Mouse (Mus musculus) midbrain, embryonic 16.5 days (tissue): ENCODE measurements at regions not wholly inside any gene's neighbourhood (a gene's known extent, or its start where the extent isn't known, plus 50 kb on each side); places are given as distances from the start of the nearest gene placed in this dataset.

ENCODE experiments used
- ATAC-seq: fragments of 200-750 bp; cut with Nextera tagmentation; 2 replicates; pipeline ENCODE4 v1.8.0; 2017; ENCODE audit warnings: moderate TSS enrichment
- H3K27ac ChIP-seq: fragments of 300-500 bp; sonication (generic); 2 replicates; pipeline ENCODE4 v1.5.1; 2014; ENCODE audit warnings: mild to moderate bottlenecking, low read length, mixed read lengths
- H3K27me3 ChIP-seq: fragments of 300-500 bp; sonication (generic); 2 replicates; pipeline ENCODE4 v1.6.1; 2014; ENCODE audit warnings: low read depth, low read length, mixed read lengths; ENCODE audit not compliant: control insufficient read depth, insufficient read depth
- H3K36me3 ChIP-seq: fragments of 300-500 bp; sonication (generic); 2 replicates; pipeline ENCODE4 v1.6.1; 2014; ENCODE audit warnings: mild to moderate bottlenecking, low read length, moderate library complexity, mixed read lengths; ENCODE audit not compliant: control insufficient read depth, insufficient read depth
- H3K4me1 ChIP-seq: fragments of 300-500 bp; sonication (generic); 2 replicates; pipeline ENCODE4 v1.6.1; 2014; ENCODE audit warnings: mild to moderate bottlenecking, low read length, mixed read lengths; ENCODE audit not compliant: control insufficient read depth, insufficient read depth
- H3K4me2 ChIP-seq: fragments of 300-500 bp; sonication (generic); 2 replicates; pipeline ENCODE4 v1.6.1; 2014; ENCODE audit warnings: mild to moderate bottlenecking, low read length, mixed read lengths
- H3K4me3 ChIP-seq: fragments of 300-500 bp; sonication (generic); 2 replicates; pipeline ENCODE4 v1.5.1; 2014; ENCODE audit warnings: low read depth, mild to moderate bottlenecking, low read length, moderate library complexity, mixed read lengths
- H3K9ac ChIP-seq: fragments of 300-500 bp; sonication (generic); 2 replicates; pipeline ENCODE4 v1.6.1; 2014; ENCODE audit warnings: low read depth, low read length, mixed read lengths
- H3K9me3 ChIP-seq: fragments of 300-500 bp; sonication (generic); replicated peaks from 2 replicates; pipeline ENCODE4 v1.6.1; 2014; ENCODE audit warnings: mild to moderate bottlenecking, low read length, mixed read lengths; ENCODE audit not compliant: control insufficient read depth, poor library complexity, severe bottlenecking
- WGBS: fragments of 180-500 bp; shearing (Covaris S2); extraction: QIAGEN DNeasy Blood & Tissue Kit; methylation state at CpG from one replicate; pipeline ENCODE4 v1.1.7; 2014; 5-methylcytosine and 5-hydroxymethylcytosine counted together

DNA sequence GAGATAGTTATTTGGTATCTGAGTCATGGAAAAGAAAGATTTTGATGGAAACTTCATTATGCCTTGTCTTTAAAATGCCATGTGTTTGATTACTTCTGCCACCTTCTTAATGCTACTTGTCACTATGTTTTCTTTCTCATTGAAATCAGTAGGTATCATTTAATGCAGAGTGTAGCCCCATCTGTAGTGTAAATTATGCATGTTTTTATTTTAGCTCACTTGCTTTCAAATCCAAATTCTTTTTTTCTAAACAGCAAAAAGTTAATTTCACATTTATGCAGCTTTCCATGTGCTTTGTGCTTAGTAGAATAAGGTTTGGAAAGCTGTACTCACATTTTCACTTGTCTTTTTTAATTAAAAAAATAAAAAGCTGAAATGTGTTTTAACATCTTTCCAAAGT is 748.0 kb upstream of the Epha7 start:
- H3K9ac ChIP-seq = no peak overlapping the region
- no peaks in the 10 kb centered on the region for H3K36me3 ChIP-seq
- no peak overlapping the region for H3K4me3 ChIP-seq
- H3K4me1 ChIP-seq = no peaks in the 10 kb centered on the region
- ATAC-seq = no peak
- no peak overlapping the region for H3K4me2 ChIP-seq
- H3K27ac ChIP-seq = no peak overlapping the region
- H3K9me3 ChIP-seq = no peaks in the 10 kb centered on the region
- no peaks in the 10 kb centered on the region for H3K27me3 ChIP-seq

DNA sequence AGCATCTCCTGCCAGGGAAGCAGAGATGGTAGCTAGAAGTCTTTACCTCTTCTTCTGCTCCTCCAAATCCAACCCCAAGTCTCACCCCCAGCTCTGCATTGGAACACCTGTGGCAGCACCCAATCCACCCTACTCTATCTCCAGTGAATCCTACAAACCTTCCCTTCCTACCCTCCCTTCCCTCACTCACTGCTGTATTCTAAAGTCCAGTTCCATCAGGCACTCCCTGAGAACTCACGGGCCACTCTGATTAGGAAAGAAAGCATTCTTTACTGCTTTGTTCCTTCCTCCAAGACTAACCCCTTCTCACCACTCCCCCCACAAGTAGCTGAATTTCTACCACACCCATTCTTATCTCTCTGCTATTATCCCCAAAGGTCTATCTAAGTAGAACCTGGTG is 747.1 kb upstream of the Epha7 start:
- Histone ChIP-seq H3K4me1 (no peaks in the 10 kb centered on the region), H3K9me3 (no peaks in the 10 kb centered on the region), H3K36me3 (no peaks in the 10 kb centered on the region), H3K9ac (no peak overlapping the region), H3K27ac (no peak overlapping the region), H3K4me2 (no peak overlapping the region), H3K27me3 (no peaks in the 10 kb centered on the region), H3K4me3 (no peak overlapping the region)
- ATAC-seq = no peak
- 75% methylated on average over 1 of the region's 1 CpGs for WGBS

DNA sequence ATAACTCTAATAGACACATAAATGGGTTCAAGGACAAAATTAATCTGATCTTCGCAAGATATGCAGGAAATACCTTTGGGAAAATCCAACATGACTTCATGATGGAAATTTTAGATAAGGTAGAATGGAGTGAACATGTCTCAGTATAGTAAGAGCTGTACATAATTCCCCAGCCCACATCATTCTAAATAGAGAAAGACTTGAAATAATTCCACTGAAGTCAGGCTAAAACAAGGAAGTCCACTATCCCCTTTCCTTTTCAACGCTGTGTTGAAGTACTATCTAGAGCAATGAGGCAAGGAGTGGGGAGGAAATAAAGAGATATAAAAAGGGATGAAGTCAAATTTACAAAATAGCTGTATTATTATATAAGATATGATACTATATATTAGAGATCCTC is 733.9 kb upstream of the Epha7 start:
- Histone ChIP-seq H3K27me3 (no peaks in the 10 kb centered on the region), H3K4me3 (no peak overlapping the region), H3K9ac (no peak overlapping the region), H3K9me3 (no peaks in the 10 kb centered on the region), H3K4me2 (no peak overlapping the region), H3K36me3 (no peaks in the 10 kb centered on the region), H3K27ac (no peak overlapping the region), H3K4me1 (no peaks in the 10 kb centered on the region)
- 85% methylated on average over 2 of the region's 2 CpGs for WGBS
- ATAC-seq = no peak

DNA sequence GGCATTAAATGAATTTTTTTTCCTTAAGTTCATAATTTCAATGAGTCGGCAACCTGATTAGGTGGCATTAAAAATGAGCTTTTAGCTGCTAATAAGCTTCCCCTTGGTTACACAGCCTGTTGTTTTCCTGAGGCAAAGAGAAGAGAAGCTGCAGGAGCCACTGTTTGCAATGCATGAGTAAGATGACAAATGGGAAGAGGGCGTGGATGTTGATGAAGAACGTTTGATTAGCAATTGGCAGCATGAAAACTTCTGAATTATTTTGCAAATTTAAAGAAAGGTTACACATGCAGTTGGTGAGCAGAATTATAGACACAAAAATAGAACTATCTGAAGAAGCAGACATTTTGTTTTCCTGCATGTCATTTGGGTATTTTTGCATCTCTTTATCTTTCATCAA is 720.1 kb upstream of the Epha7 start:
- Histone ChIP-seq H3K36me3 (no peaks in the 10 kb centered on the region), H3K9ac (no peak overlapping the region), H3K4me3 (no peak overlapping the region), H3K27ac (no peak overlapping the region), H3K4me1 (no peaks in the 10 kb centered on the region), H3K27me3 (no peaks in the 10 kb centered on the region), H3K4me2 (no peak overlapping the region), H3K9me3 (no peaks in the 10 kb centered on the region)
- 55% methylated on average over 3 of the region's 3 CpGs for WGBS
- ATAC-seq = no peak

DNA sequence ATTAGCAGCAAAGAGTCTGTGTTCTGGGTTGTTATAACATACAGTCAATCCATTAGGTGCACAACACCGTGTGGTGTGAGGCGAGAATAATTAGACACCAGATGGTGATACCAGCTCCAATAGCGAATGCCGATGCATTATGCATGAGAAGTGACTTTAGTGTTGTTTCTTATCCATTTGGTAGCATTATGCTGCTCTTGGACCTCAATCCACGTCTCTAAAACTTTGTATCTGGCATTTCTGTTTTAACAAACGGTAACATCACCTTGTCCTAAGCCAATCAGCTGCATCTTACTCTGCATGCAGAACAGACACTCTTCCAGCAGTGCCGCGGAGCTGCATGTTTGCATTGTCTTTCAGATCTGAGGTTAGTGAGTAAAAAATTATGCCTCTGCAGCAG is 669.8 kb upstream of the Epha7 start:
- Histone ChIP-seq H3K9ac (peak overlapping the region; percentile 53), H3K9me3 (no peaks in the 10 kb centered on the region), H3K4me1 (0 out of 2 replicates have a peak, but pooled peaks cover 2% of the 10 kb centered on the region), H3K27ac (peak overlapping the region; percentile 64; the same call in 1 of the 2 replicates), H3K36me3 (no peaks in the 10 kb centered on the region), H3K27me3 (no peaks in the 10 kb centered on the region), H3K4me2 (peak overlapping the region; percentile 52), H3K4me3 (peak overlapping the region; percentile 37)
- 38% methylated on average over 8 of the region's 8 CpGs for WGBS
- peak; percentile 90 for ATAC-seq

DNA sequence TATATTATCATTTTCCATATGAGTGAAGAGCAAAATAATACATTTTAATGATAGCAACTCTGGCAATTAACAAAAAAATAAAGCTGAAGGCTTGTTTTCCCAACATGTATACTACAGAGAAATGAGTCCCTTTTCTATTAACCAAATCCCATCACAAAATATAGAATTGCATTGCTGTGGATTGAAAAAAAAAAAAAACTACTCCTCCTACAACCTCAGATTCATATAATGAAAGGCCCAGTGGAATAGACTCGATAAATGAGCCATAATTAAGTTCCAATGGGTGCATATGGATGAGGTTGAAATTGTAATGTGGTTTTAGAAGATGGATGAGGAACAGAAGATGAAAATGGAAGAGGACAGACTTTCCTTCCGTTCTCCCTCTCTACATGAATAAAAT is 657.8 kb upstream of the Epha7 start:
- no peak overlapping the region for H3K4me3 ChIP-seq
- no peak overlapping the region for H3K27ac ChIP-seq
- no peaks in the 10 kb centered on the region for H3K36me3 ChIP-seq
- H3K27me3 ChIP-seq = no peaks in the 10 kb centered on the region
- no peak for ATAC-seq
- no peak overlapping the region for H3K4me2 ChIP-seq
- no peak overlapping the region for H3K9ac ChIP-seq
- H3K4me1 ChIP-seq = no peaks in the 10 kb centered on the region
- WGBS = 83% methylated on average over 2 of the region's 2 CpGs
- H3K9me3 ChIP-seq = no peaks in the 10 kb centered on the region

DNA sequence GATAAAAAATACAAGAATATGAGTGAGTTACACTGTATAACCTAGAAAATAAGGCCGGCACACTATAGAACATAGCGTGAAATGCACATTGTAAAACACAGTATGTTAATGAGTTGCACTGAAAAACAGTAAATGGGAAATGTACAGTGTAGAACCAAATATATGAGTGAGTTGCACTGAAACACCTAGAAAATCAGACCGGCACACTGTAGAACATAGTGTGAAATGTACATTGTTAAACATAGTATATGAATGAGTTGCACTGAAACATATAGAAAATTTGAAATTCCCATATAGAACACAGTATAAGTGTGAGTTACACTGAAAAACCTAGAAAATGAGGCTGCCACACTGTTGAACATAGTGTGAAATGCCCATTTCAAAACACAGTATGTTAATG is 636.2 kb upstream of the Epha7 start:
- H3K4me2 ChIP-seq = no peak overlapping the region
- no peak overlapping the region for H3K27ac ChIP-seq
- no peaks in the 10 kb centered on the region for H3K27me3 ChIP-seq
- WGBS = 78% methylated on average over 3 of the region's 3 CpGs
- H3K9ac ChIP-seq = no peak overlapping the region
- no peaks in the 10 kb centered on the region for H3K36me3 ChIP-seq
- ATAC-seq = peak; percentile 99
- H3K4me3 ChIP-seq = no peak overlapping the region
- no peaks in the 10 kb centered on the region; the same call in 1 of the 2 replicates for H3K9me3 ChIP-seq
- H3K4me1 ChIP-seq = no peaks in the 10 kb centered on the region

DNA sequence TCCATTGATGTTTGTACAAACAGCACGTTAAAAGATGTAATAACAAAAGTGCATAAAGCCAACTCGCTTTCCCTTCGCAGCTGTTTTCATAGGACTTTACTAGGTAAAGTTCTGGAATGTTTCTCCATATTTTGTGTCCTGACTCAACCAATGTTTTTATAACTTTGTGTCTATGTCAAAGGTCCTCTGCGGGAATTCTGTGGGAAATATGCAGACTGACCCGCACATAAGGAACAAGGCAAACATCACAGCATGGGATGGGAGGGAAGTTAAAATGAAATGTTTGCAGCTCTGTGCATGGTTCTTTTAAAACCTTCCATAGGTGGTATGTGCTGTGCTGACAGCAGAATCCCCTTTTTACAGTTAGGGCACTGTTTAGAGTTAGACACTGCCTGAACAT is 622.1 kb upstream of the Epha7 start:
- no peaks in the 10 kb centered on the region for H3K9me3 ChIP-seq
- H3K4me1 ChIP-seq = no peaks in the 10 kb centered on the region
- H3K27ac ChIP-seq = no peak overlapping the region
- H3K9ac ChIP-seq = no peak overlapping the region
- 67% methylated on average over 5 of the region's 5 CpGs for WGBS
- H3K27me3 ChIP-seq = no peaks in the 10 kb centered on the region
- no peak overlapping the region for H3K4me2 ChIP-seq
- ATAC-seq = no peak
- no peak overlapping the region for H3K4me3 ChIP-seq
- H3K36me3 ChIP-seq = no peaks in the 10 kb centered on the region

DNA sequence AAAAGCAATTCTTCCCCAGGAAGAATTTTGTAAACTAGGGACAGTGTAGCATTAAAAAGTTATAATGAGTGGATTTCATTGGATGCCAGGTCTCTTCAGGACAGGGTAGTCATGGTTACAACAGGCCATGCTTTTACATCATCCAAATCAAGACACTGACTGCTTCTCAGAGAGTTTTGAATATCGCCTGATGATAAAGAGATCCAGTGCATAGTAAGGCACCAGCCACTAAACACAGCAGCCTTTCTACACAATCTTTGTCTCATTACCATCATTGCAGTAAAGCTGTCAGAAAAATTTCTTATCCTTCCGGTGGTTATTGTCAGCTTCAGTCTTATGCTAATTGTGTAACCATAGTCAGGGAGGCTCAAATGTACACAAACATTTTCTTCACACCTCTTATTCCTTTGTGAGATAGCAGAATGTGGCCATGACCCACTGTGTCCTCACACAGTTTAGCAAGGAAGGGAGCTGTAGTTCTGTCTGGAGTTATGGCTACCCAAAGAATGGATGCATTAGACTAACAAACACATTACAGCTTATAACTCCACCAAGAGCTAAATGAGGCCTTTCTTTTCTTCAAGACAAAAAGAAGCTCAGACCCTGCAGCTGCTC is 585.2 kb upstream of the Epha7 start:
- no peak for ATAC-seq
- no peaks in the 10 kb centered on the region for H3K36me3 ChIP-seq
- no peak overlapping the region for H3K27ac ChIP-seq
- 30% methylated on average over 2 of the region's 2 CpGs for WGBS
- no peak overlapping the region for H3K4me3 ChIP-seq
- no peak overlapping the region for H3K4me2 ChIP-seq
- no peaks in the 10 kb centered on the region for H3K27me3 ChIP-seq
- no peaks in the 10 kb centered on the region for H3K4me1 ChIP-seq
- H3K9me3 ChIP-seq = no peaks in the 10 kb centered on the region
- no peak overlapping the region for H3K9ac ChIP-seq
